Comparison of ENCODE assay signal across 24 mouse cellular contexts in the genomic region with DNA sequence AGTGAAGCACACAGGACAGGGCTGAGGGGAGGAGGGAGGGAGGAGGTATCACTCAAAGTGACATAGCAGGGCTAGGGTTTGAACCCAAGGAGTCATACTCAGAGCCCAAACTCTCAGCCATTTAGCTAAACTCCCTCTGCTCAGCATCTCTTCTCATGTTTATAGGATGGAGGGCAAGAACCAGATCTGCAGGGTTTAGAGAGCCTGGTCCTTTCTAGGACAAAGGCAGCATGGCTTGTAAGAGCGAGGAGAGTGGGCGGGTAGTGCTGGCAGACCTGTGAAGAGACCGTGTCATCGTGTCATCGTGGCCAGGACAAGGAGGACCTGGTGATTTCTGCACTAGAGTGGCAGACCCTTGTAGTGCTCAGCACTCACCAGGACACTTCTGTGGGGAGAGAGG.
A peak's percentile ranks its signal among the peaks of the same experiment; 100 is the strongest.
DNase-seq lines count a peak whose midpoint lies in the region; ATAC-seq lines count a peak whose summit lies in the region.
"Had no signal": no experiment of that assay in that cellular context is flagged by ENCODE, and none has a peak within 500 bp of the region (broad histone marks: within the 10 kb centered on the region; RNA-seq: fewer than 3 reads in every experiment).

No protein-coding gene starts in this region.

- no peak overlapping the region for H3K4me2 ChIP-seq in heart, embryonic 16.5 days (ENCODE audit: low read depth, low read length)
- no peak overlapping the region for H3K4me2 ChIP-seq in intestine, embryonic 14.5 days (ENCODE audit: low read length)
- no peak overlapping the region for H3K4me2 ChIP-seq in intestine, embryonic 15.5 days (replicated peaks)
- no peak overlapping the region for H3K4me2 ChIP-seq in hindbrain, embryonic 11.5 days (replicated peaks; ENCODE audit: low read depth, low read length)
- H3K4me2 ChIP-seq: embryonic facial prominence, embryonic 12.5 days; forebrain, embryonic 13.5 days had no signal

- WGBS in heart, embryonic 16.5 days, result 61% methylated on average over 5 of the region's 5 CpGs
- WGBS in intestine, embryonic 14.5 days, result 87% methylated on average over 5 of the region's 5 CpGs
- 86% methylated on average over 5 of the region's 5 CpGs for WGBS in intestine, embryonic 15.5 days
- 87% methylated on average over 5 of the region's 5 CpGs for WGBS in hindbrain, embryonic 11.5 days

- H3K27me3 ChIP-seq in heart, embryonic 16.5 days (ENCODE audit: control insufficient read depth, insufficient read depth, low read length), result no peaks in the 10 kb centered on the region
- H3K27me3 ChIP-seq in intestine, embryonic 14.5 days (replicated peaks; ENCODE audit: control insufficient read depth, insufficient read depth, low read length), result no peaks in the 10 kb centered on the region
- H3K27me3 ChIP-seq in intestine, embryonic 15.5 days (replicated peaks), result no peaks in the 10 kb centered on the region
- H3K27me3 ChIP-seq in hindbrain, embryonic 11.5 days (ENCODE audit: control insufficient read depth, insufficient read depth, low read length), result no peaks in the 10 kb centered on the region
- H3K27me3 ChIP-seq: CH12.LX; embryonic facial prominence, embryonic 12.5 days; forebrain, embryonic 13.5 days; Patski had no signal

- intact Hi-C loops in heart, postnatal 25 days (cut with DNase I), result no loop called here

- H3K4me1 ChIP-seq in heart, embryonic 16.5 days (ENCODE audit: control insufficient read depth, insufficient read depth, low read length), result peaks cover 27% of the 10 kb centered on the region
- no peaks in the 10 kb centered on the region for H3K4me1 ChIP-seq in intestine, embryonic 14.5 days (replicated peaks; ENCODE audit: control insufficient read depth, insufficient read depth, low read length)
- H3K4me1 ChIP-seq in intestine, embryonic 15.5 days (replicated peaks), result no peaks in the 10 kb centered on the region
- peaks cover 3% of the 10 kb centered on the region; the same call in 1 of the 2 replicates for H3K4me1 ChIP-seq in hindbrain, embryonic 11.5 days (replicated peaks; ENCODE audit: control insufficient read depth, insufficient read depth, low read length)
- H3K4me1 ChIP-seq: embryonic facial prominence, embryonic 12.5 days had no signal

- ATAC-seq in heart, embryonic 16.5 days (replicated peaks; ENCODE audit: extremely low read depth, insufficient read depth, low FRiP score), result 0 out of 2 replicates have a peak, but pooled peaks have one; percentile 32
- ATAC-seq in intestine, embryonic 14.5 days (replicated peaks; ENCODE audit: low FRiP score, low TSS enrichment, low read depth), result no peak
- no peak for ATAC-seq in intestine, embryonic 15.5 days
- ATAC-seq in hindbrain, embryonic 11.5 days (ENCODE audit: low FRiP score), result no peak
- ATAC-seq: activated CD4-positive, CD25-positive, alpha-beta regulatory T cell, adult 4 months; CD4-positive, CD25-positive, alpha-beta regulatory T cell, adult 4 months; forebrain, embryonic 13.5 days; Patski had no signal

- no peak overlapping the region for H3K9ac ChIP-seq in heart, embryonic 16.5 days (ENCODE audit: low read length)
- no peak overlapping the region for H3K9ac ChIP-seq in intestine, embryonic 14.5 days (ENCODE audit: low read length)
- no peak overlapping the region for H3K9ac ChIP-seq in intestine, embryonic 15.5 days
- no peak overlapping the region for H3K9ac ChIP-seq in hindbrain, embryonic 11.5 days (ENCODE audit: low read depth, low read length)
- H3K9ac ChIP-seq: embryonic facial prominence, embryonic 12.5 days; forebrain, embryonic 13.5 days had no signal

- H3K36me3 ChIP-seq in heart, embryonic 16.5 days (ENCODE audit: control insufficient read depth, insufficient read depth), result no peaks in the 10 kb centered on the region
- H3K36me3 ChIP-seq in intestine, embryonic 14.5 days (ENCODE audit: control insufficient read depth, insufficient read depth, low read length), result no peaks in the 10 kb centered on the region
- no peaks in the 10 kb centered on the region for H3K36me3 ChIP-seq in intestine, embryonic 15.5 days
- H3K36me3 ChIP-seq in hindbrain, embryonic 11.5 days (ENCODE audit: control insufficient read depth, insufficient read depth, low read length), result no peaks in the 10 kb centered on the region
- H3K36me3 ChIP-seq: embryonic facial prominence, embryonic 10.5 days; embryonic facial prominence, embryonic 12.5 days had no signal

- H3K27ac ChIP-seq in heart, embryonic 16.5 days (ENCODE audit: low read length), result no peak overlapping the region
- no peak overlapping the region for H3K27ac ChIP-seq in intestine, embryonic 14.5 days (ENCODE audit: low read depth)
- no peak overlapping the region for H3K27ac ChIP-seq in intestine, embryonic 15.5 days
- H3K27ac ChIP-seq in hindbrain, embryonic 11.5 days (ENCODE audit: low read depth, low read length), result no peak overlapping the region
- H3K27ac ChIP-seq: embryonic facial prominence, embryonic 10.5 days; embryonic facial prominence, embryonic 12.5 days; forebrain, embryonic 13.5 days had no signal

- no peaks in the 10 kb centered on the region for H3K9me3 ChIP-seq in heart, embryonic 16.5 days (replicated peaks; ENCODE audit: control insufficient read depth, low read length)
- H3K9me3 ChIP-seq in intestine, embryonic 14.5 days (ENCODE audit: control insufficient read depth, low read length), result no peaks in the 10 kb centered on the region
- no peaks in the 10 kb centered on the region for H3K9me3 ChIP-seq in intestine, embryonic 15.5 days
- no peaks in the 10 kb centered on the region for H3K9me3 ChIP-seq in hindbrain, embryonic 11.5 days (ENCODE audit: control insufficient read depth, low read length)
- H3K9me3 ChIP-seq: embryonic facial prominence, embryonic 10.5 days; embryonic facial prominence, embryonic 12.5 days; forebrain, embryonic 13.5 days; G1E had no signal

- peak; percentile 59 for DNase-seq in heart, adult 11 months
- no peak for DNase-seq in heart, postnatal 25 days (ENCODE audit: low spot score)
- no peak for DNase-seq in heart, adult 9 months (ENCODE audit: low spot score in 2 of 2)
- peak; percentile 9 for DNase-seq in intestine, embryonic 14.5 days (ENCODE audit: low spot score)
- no peak for DNase-seq in hindbrain, embryonic 11.5 days (ENCODE audit: low spot score)
- DNase-seq: adrenal gland, adult 8-10 months; adrenal gland, postnatal 14 days; adrenal gland, postnatal 36 days; B cell, adult 2 months; cerebellum, adult 11-12 months; cerebellum, adult 2 months; cerebellum, adult 9-10 months; cerebellum, postnatal 10 days; cerebellum, postnatal 25 days had no signal

- no peak overlapping the region for H3K4me3 ChIP-seq in heart, embryonic 16.5 days (ENCODE audit: low read length)
- H3K4me3 ChIP-seq in intestine, embryonic 14.5 days (ENCODE audit: low read depth, low read length), result no peak overlapping the region
- no peak overlapping the region for H3K4me3 ChIP-seq in intestine, embryonic 15.5 days (replicated peaks)
- no peak overlapping the region for H3K4me3 ChIP-seq in hindbrain, embryonic 11.5 days (ENCODE audit: low read depth, low read length)
- H3K4me3 ChIP-seq: embryonic facial prominence, embryonic 10.5 days; embryonic facial prominence, embryonic 12.5 days; forebrain, embryonic 13.5 days had no signal

Comparison
In these comparisons a context has a peak if more than half of its experiments do, and no peak if none do; other contexts are left out.
1. DNase-seq: peak in heart, adult 11 months (single experiment) and intestine, embryonic 14.5 days (single experiment); none in heart, postnatal 25 days (single experiment), heart, adult 9 months (0 of 2) and hindbrain, embryonic 11.5 days (single experiment).